Mouse (Mus musculus) forebrain, embryonic 11.5 days (tissue): Measurements from ENCODE around the gene Grb7. TPM values are rescaled to one million over a fixed set of nuclear protein-coding genes. Genes with fewer than 3 reads are reported as not detected.

Source experiments
- ATAC-seq: fragments of 200-750 bp; cut with Nextera tagmentation; replicated peaks from 2 replicates; pipeline ENCODE4 v1.8.0; 2017; ENCODE audit warnings: moderate TSS enrichment; ENCODE audit not compliant: low FRiP score
- DNase-seq: peaks from one replicate; pipeline ENCODE4 v3.0.0-alpha.2; 2017; ENCODE audit warnings: low spot score
- H3K27ac ChIP-seq: fragments of 300-500 bp; sonication (generic); 2 replicates; pipeline ENCODE4 v1.5.1; 2014; ENCODE audit warnings: low read depth, low read length
- H3K27me3 ChIP-seq: fragments of 300-500 bp; sonication (generic); 2 replicates; pipeline ENCODE4 v1.6.1; 2014; ENCODE audit warnings: mild to moderate bottlenecking, low read length, mixed read lengths; ENCODE audit not compliant: control insufficient read depth, insufficient read depth
- H3K36me3 ChIP-seq: fragments of 300-500 bp; sonication (generic); 2 replicates; pipeline ENCODE4 v1.6.1; 2014; ENCODE audit warnings: mild to moderate bottlenecking, low read length, moderate library complexity, mixed read lengths; ENCODE audit not compliant: control insufficient read depth, insufficient read depth
- H3K4me1 ChIP-seq: fragments of 300-500 bp; sonication (generic); replicated peaks from 2 replicates; pipeline ENCODE4 v1.6.1; 2014; ENCODE audit warnings: low read length, mixed read lengths; ENCODE audit not compliant: control insufficient read depth, insufficient read depth
- H3K4me2 ChIP-seq: fragments of 300-500 bp; sonication (generic); 2 replicates; pipeline ENCODE4 v1.6.1; 2014; ENCODE audit warnings: low read depth, mild to moderate bottlenecking, low read length, moderate library complexity, mixed read lengths; ENCODE audit not compliant: severe bottlenecking
- H3K4me3 ChIP-seq: fragments of 300-500 bp; sonication (generic); 2 replicates; pipeline ENCODE4 v1.5.1; 2014; ENCODE audit warnings: low read depth, low read length
- H3K9ac ChIP-seq: fragments of 300-500 bp; sonication (generic); 2 replicates; pipeline ENCODE4 v1.6.1; 2014; ENCODE audit warnings: low read length
- H3K9me3 ChIP-seq: fragments of 300-500 bp; sonication (generic); 2 replicates; pipeline ENCODE4 v1.6.1; 2016; ENCODE audit warnings: low read length, mixed read lengths; ENCODE audit not compliant: control insufficient read depth
- WGBS: fragments of 180-500 bp; shearing (Covaris S2); extraction: QIAGEN DNeasy Blood & Tissue Kit; methylation state at CpG from one replicate; pipeline ENCODE4 v1.1.7; 2014; 5-methylcytosine and 5-hydroxymethylcytosine counted together
- polyA plus RNA-seq: library from polyadenylated mRNA; unstranded; fragments of >200 nt; fragmentation: Nextera tagmentation; extraction: Ambion mirVana; gene quantifications from 2 replicates; pipeline ENCODE4 v1.2.1, GENCODE M21; 2014

Grb7 gene
- polyA plus RNA-seq, 1 experiment from 2014 or later: 1.9 TPM

GRCm38 (mm10) chr11:98431743-98432502, 14.3 kb upstream of the Grb7 start:
- 79% methylated on average over 9 of the region's 9 CpGs for WGBS
- Histone ChIP-seq H3K9me3 (no peaks in the 10 kb centered on the region), H3K36me3 (no peaks in the 10 kb centered on the region; the same call in 1 of the 2 replicates), H3K9ac (no peak overlapping the region), H3K4me3 (no peak overlapping the region), H3K4me2 (no peak overlapping the region), H3K27me3 (no peaks in the 10 kb centered on the region), H3K4me1 (no peaks in the 10 kb centered on the region), H3K27ac (no peak overlapping the region)
- no peak for DNase-seq
- ATAC-seq: no peak

GRCm38 (mm10) chr11:98435723-98436122, 10.5 kb upstream of the Grb7 start:
- ATAC-seq: no peak
- Histone ChIP-seq H3K4me3 (no peak overlapping the region), H3K27ac (no peak overlapping the region), H3K4me2 (no peak overlapping the region), H3K9ac (no peak overlapping the region), H3K36me3 (no peaks in the 10 kb centered on the region; the same call in 1 of the 2 replicates), H3K27me3 (no peaks in the 10 kb centered on the region), H3K9me3 (no peaks in the 10 kb centered on the region), H3K4me1 (no peaks in the 10 kb centered on the region)
- 95% methylated on average over 9 of the region's 9 CpGs for WGBS
- DNase-seq: no peak

GRCm38 (mm10) chr11:98437441-98437840, 8.8 kb upstream of the Grb7 start:
- no peak overlapping the region for H3K27ac ChIP-seq
- no peaks in the 10 kb centered on the region; the same call in 1 of the 2 replicates for H3K36me3 ChIP-seq
- DNase-seq (no peak), ATAC-seq (no peak)
- 85% methylated on average over 6 of the region's 6 CpGs for WGBS
- no peak overlapping the region for H3K9ac ChIP-seq
- H3K4me1 ChIP-seq: no peaks in the 10 kb centered on the region
- no peaks in the 10 kb centered on the region for H3K27me3 ChIP-seq
- no peak overlapping the region for H3K4me3 ChIP-seq
- no peaks in the 10 kb centered on the region for H3K9me3 ChIP-seq
- H3K4me2 ChIP-seq: no peak overlapping the region

- Histone ChIP-seq H3K9me3 (no peaks in the 10 kb centered on the region), H3K27ac (no peak within 1 kb of the TSS), H3K4me1 (no peaks in the 10 kb centered on the region), H3K4me3 (peak within 1 kb of the TSS; percentile 52), H3K36me3 (no peaks in the 10 kb centered on the region), H3K4me2 (peak within 1 kb of the TSS; percentile 67), H3K27me3 (no peaks in the 10 kb centered on the region), H3K9ac (peak within 1 kb of the TSS; percentile 55)
- ATAC-seq (peak; percentile 92), DNase-seq (peak; percentile 99)
- 2% methylated on average over 42 of the region's 43 CpGs for WGBS
Measured at GRCm38 (mm10) chr11:98438331-98439158, 7.6 kb upstream of the Grb7 start, which contains the start of gene Mien1. Gene Mien1 (minus strand): TSS chr11:98438991.

- DNase-seq: no peak
- H3K4me2 ChIP-seq: no peak overlapping the region
- no peaks in the 10 kb centered on the region for H3K36me3 ChIP-seq
- no peaks in the 10 kb centered on the region; the same call in 1 of the 2 replicates for H3K4me1 ChIP-seq
- peaks cover 17% of the 10 kb centered on the region for H3K27me3 ChIP-seq
- H3K9me3 ChIP-seq: no peaks in the 10 kb centered on the region
- 97% methylated on average over 1 of the region's 1 CpGs for WGBS
- no peak overlapping the region for H3K27ac ChIP-seq
- no peak overlapping the region for H3K4me3 ChIP-seq
- no peak for ATAC-seq
- H3K9ac ChIP-seq: no peak overlapping the region
Measured at GRCm38 (mm10) chr11:98443688-98444087, 2.5 kb upstream of the Grb7 start.

GRCm38 (mm10) chr11:98445238-98445637, 956 bp upstream of the Grb7 start:
- H3K9me3 ChIP-seq: no peaks in the 10 kb centered on the region
- WGBS: 41% methylated on average over 1 of the region's 1 CpGs
- H3K4me3 ChIP-seq: no peak overlapping the region
- ATAC-seq: no peak
- no peaks in the 10 kb centered on the region; the same call in 1 of the 2 replicates for H3K4me1 ChIP-seq
- H3K4me2 ChIP-seq: no peak overlapping the region
- no peak for DNase-seq
- no peak overlapping the region for H3K9ac ChIP-seq
- no peak overlapping the region for H3K27ac ChIP-seq
- H3K36me3 ChIP-seq: no peaks in the 10 kb centered on the region
- peaks cover 18% of the 10 kb centered on the region for H3K27me3 ChIP-seq

- no peak overlapping the region for H3K9ac ChIP-seq
- no peaks in the 10 kb centered on the region; the same call in 1 of the 2 replicates for H3K4me1 ChIP-seq
- no peak overlapping the region for H3K4me2 ChIP-seq
- DNase-seq (no peak), ATAC-seq (no peak)
- WGBS: 65% methylated on average over 4 of the region's 4 CpGs
- no peaks in the 10 kb centered on the region for H3K36me3 ChIP-seq
- H3K27ac ChIP-seq: no peak overlapping the region
- no peak overlapping the region for H3K4me3 ChIP-seq
- H3K27me3 ChIP-seq: peaks cover 18% of the 10 kb centered on the region
- no peaks in the 10 kb centered on the region for H3K9me3 ChIP-seq
Measured at GRCm38 (mm10) chr11:98445679-98446078, 515 bp upstream of the Grb7 start.

- Histone ChIP-seq H3K9ac (no peak overlapping the region), H3K27me3 (peaks cover 18% of the 10 kb centered on the region), H3K4me2 (0 out of 2 replicates have a peak overlapping the region, but pooled peaks have one; percentile 5), H3K36me3 (no peaks in the 10 kb centered on the region), H3K4me3 (no peak overlapping the region), H3K27ac (no peak overlapping the region), H3K9me3 (no peaks in the 10 kb centered on the region), H3K4me1 (no peaks in the 10 kb centered on the region; the same call in 1 of the 2 replicates)
- WGBS: 3% methylated on average over 33 of the region's 33 CpGs
- ATAC-seq (no peak), DNase-seq (no peak)
Measured at GRCm38 (mm10) chr11:98446562-98447474, 624 bp downstream of the Grb7 start.
